Mouse (Mus musculus) adrenal gland, postnatal 10 days (tissue): ENCODE data around the gene Kbtbd6. TPM values are rescaled to one million over a fixed set of nuclear protein-coding genes. Genes with fewer than 3 reads are reported as not detected.

Experiments used
- DNase-seq: peaks from one replicate; pipeline ENCODE4 v3.0.0; 2021; ENCODE audit warnings: mixed read lengths
- total RNA-seq, 2 experiments: library from RNA; stranded (reverse); gene quantifications; 2 replicates each; pipeline ENCODE4 v1.2.3; 2021

The Kbtbd6 gene
- total RNA-seq, 2 experiments from 2014 or later = 0.61 to 0.72 TPM

DNA sequence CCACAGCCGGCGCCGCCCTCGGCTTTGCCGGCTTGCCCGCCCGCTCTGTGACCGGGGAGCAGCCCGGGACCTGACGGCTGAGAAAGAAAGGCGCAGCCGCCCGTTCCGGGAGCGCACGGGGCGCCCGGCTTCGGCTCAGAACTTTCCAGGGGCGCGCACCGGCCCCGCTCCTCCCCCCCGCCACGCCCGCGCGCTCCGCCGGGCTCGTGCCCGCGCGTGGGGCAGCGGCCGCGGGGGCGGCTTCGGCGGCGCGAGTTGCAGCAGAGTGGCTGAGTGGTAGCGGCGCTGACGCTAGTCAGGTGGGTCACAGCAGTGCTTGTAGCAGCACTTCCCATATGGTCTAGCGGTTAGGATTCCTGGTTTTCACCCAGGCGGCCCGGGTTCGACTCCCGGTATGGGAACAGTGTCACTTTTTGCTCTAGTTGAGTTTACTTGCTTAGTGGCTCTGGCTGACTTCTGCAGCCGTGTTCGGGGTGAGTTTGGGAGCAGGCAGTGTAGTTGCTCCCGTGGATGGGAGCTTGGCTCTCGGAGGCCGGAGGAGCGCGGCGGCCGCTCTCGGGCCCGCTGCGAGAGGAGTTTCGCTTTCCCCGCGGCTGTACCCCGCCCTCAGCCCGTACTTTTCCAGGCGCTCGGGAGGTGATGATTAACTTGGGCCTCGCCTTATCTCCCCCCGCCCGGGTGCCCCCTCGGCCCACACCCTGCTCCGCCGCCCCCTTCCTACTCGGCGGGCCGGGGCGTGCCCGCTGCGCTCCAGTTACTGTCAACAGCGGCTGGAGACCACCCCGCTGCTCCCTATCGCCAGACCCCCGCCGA is 29.9 kb downstream of the Kbtbd6 start, which contains the start of gene Wbp4:
Wbp4 (minus strand) TSS at position 182 of the 813 bp plus-strand sequence.
- peak; percentile 96 for DNase-seq

DNA sequence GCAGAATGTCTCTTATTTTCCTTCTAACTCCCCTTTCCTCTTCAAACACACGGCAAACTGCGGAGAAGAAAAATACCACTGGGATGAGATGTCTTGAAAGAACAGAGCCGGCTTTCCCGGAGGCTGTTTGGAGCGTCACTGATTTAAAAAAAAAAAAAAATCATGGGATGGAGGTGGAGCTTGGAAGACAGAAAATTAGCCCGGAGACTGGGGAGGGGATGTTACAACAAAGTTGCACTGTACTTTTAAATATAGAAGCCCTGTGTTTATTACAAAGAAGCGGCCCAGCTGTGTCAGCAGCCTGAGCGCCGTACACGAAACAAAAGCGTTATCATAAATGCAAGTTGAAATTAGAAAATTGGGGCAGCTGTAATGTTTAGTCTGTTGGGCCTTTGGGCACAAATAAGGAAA is 30.6 kb downstream of the Kbtbd6 start:
- DNase-seq = peak; percentile 48

DNA sequence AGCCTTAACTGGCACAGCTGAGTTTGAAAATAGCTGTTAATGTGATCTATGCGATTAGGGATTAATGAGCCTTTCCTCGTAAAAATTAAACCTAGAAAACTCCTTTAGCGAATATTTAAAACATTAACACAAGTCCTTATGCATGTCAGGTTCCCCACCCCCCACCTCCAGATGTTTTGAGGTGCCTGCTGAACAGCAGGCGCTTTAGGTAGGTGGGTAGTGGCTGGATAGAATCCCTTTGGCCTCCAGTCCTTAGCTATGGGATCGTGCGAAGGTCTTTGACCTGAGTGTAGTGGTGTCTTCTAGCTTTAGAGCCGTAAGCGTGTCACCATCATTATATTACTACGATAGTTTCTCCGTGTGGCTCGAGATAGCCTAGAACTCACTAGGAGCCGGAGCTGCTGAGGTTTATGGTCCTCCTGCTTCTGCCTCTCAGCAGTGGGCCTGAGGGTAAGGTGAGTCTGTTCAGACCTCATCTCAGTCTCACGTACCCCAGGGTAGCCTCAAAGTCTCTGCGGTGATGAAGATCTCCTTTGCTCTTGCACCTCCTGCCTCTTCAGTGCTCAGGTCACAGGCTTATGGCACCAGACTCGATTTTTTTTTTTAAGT is 31.2 kb downstream of the Kbtbd6 start:
- no peak for DNase-seq

DNA sequence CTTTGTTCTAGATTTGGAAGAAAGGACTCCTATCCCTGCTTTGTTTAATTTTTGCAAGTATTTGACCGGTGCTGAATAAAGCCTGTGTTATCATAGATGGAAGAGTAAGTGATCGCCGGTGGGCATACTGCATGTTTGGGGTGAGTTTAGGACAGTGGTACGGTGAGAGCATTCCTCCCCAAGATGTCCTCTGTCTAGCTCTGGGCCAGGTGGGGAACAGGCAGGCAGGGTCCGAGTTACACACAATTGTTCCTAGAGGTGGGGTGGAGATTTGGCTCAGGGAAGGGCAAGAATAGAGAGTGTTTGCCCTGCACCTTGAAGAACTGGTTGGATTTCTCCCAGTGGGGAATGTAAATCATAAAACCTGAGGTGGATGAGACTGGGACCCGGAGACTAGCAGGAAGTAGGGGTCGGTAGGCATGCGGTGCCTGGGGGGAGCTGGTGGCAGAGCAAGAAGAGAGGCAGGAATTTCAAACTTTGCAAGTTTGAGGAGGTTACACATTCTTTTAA is 32.0 kb downstream of the Kbtbd6 start:
- no peak for DNase-seq

DNA sequence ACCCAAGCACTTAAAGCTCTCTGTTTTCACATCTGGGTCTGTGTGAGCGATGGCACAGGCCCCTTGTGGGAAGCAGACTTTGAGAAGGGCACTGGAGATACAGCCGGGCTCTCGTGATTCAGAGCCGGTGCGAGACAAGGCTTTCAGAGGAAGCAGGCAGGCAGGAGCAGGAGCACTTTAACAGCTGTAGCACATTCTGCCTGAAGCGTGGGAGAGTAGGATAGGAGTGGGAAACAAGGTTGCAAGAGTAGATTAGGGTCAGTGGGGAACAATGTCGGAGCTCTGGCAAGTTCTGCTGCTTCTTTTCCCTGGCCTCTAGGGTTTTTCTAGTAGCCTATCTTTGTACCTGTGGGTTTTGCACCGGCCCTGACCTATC is 35.0 kb downstream of the Kbtbd6 start:
- DNase-seq = no peak

DNA sequence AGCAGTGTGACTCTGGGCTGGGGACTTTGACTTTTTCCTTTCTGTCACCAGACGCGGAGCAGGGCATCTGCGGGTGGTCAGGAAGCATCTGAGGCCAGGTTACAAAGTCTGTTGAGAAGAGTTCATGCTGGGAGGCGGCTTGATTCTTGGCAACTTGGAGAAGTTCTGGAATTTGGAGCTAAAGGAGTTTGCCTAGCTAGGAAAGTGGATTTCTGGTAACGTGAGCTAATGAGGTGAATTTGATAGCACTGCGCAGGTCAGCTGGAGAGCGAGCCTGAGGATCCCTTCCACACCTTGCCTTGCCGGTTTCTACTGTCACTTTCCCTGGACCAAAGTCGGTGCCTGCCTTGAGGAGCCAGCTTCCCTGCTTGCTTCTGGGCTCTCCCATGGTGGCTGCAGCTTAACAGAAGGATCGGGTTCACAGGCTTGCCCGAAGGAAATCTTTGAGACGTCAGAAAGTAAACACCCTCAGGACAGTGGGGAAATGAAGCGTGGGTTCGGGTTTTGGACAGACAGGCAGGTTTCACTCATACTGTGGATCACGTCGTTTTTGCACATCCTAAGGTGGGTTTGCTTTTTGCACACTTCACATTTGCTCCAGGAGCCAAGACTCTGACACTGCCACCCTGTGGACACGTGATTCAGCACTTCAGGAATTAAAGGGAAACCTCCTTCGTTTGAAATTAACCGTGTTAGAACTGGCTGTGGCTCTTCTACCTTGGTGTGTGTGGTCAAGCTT is 35.5 kb downstream of the Kbtbd6 start:
- DNase-seq = peak; percentile 53

DNA sequence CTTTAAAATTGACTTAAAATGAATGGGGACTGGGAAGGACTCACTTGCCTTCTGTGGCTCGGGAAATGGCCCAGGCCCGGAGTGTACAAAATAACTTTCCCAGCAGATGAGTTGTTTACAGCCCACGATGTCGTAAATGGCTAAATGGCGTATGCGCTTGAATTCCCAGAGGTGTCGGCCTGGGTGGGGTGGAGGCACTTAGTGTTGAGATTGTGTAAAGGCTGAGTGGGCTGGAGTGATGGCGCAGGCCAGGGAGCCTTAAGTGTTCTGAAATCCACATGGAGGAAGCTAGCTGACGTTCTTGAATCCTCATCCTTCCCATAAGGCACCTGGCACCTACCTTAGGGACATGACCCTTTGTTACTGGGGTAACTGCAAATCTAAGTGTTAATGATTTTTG is 36.9 kb downstream of the Kbtbd6 start:
- DNase-seq = peak; percentile 60

DNA sequence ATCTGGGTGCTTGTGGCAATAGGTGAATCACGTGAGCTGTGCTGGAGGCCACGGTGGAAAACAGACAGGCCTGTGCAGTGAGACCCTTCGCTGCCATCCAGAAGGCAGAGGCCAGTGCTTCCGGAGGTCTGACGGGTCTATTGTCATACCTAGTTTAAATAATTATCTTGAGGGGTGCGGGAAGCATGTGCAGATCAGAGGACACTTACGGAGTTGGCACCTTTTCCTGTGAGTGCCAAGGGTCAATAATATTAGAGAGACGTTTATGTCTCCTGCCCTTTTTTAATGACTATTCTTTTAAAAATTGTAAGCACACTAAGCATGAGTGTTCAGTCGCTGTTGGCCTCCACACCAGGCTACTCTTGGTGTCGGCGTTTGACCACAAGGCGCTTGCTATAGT is 37.5 kb downstream of the Kbtbd6 start:
- DNase-seq = no peak

DNA sequence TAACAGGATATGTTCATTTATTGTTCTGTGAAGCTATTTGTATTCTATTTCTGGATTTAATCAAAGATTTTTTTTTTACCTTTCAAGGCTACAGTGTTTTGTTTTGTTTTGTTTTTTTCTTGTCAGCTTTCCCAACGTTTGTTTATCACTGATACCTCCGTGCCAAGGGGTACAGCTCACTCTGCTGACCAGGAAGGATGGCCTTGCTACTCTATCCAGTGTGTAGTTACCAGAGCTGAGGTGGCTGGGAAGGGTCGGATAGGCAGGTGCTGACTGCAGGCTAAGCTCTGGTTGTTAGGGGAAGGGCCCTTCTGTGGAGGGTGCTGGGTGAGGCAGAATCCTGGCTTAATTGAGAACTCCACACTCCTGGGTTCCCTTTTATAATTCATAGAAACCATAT is 38.6 kb downstream of the Kbtbd6 start:
- DNase-seq = no peak

DNA sequence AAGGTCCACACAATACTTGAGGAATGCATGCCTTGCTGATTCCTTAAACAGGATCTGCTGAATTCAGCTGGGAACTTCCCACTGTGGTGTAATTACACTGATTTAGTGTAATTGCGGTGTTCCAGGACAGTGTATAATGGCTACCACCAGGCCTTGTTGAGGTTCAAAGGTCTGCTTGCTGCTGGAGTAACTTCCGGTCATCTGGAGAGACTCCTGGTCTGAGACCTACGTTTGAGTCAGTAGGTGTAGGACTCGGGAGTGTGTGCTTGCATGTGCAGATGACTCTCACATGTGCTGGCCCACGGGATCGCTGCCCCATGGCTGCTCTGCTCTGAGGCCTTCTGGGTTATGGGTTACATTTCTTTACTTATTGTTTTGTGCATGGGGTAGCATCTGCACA is 42.7 kb downstream of the Kbtbd6 start:
- no peak for DNase-seq

DNA sequence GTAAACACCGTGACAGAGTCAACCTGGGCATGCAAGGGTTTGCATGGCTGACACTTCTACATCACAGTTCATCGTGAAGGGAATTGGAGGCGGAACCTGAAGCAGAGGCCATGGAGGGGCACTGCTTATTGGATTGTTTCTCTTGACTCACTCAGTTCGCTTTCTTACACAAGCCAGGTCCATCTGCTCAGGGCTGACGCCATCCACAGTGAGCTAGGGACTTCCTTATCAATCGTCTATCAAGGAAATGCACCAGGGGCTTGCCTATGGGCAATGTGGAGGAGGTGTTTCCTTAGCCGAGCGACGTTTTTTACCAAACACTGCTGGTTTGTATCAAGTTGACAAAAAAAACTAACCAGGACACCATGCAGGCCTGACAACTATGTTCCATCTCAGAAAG is 47.7 kb downstream of the Kbtbd6 start:
- no peak for DNase-seq

DNA sequence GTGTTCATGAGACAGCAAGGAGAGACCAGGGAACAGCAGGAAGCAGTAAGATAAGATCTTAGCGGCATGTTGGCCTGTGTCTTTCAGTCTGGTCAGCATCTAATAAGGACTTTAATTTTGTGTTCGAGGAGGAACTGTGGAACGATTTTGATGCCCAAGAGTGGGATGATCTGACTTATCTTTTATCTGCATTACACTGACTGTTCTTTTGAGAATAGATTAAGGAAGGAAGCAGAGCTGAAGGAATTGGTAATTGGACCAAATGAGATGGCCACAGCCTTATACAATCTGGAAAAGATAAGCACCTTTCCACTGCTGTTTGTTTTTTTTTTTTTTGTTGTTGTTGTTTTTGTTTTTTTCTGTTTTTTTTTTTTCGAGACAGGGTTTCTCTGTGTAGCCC is 49.1 kb downstream of the Kbtbd6 start:
- no peak for DNase-seq

DNA sequence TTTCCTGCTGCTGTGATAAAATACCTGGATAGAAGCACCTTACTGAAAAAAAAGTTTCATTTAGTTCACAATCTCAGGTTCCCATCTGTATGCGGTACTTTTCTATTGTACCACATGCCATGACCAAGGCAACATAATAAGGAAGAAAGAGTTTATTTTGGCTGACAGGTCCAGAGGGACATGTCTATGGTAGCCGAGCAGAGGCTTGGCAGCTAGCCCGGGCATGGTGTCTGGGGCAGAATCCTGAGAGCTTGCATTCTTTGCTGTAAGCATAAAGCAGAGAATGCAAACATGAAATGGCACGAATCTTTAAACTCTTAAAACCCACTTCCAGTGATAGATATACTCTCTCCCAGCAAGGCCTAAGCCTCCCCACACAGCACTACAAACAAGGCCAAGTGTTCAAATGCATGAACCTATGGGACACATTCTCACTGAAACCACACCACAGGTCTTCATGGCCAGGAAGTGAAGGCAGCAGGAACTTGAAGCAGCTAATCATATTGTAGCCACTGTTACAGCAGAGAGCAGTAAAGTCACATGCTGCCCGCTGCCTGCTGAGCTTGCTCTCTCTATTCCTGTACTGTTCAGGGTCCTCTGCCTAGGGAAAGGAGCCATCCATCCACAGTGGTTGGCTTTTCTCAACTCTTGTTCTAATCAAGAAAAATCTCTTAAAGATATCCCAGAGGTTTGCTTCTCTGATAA is 51.9 kb downstream of the Kbtbd6 start:
- DNase-seq = peak; percentile 70

Other genes with a start within 250 kb of the Kbtbd6 start
- gene Zfp957, start 204.5 kb upstream of the Kbtbd6 start, total RNA-seq = not detected
- gene Rgcc, start 150.2 kb upstream of the Kbtbd6 start, total RNA-seq = 100 to 1,000 TPM; 154 to 227 TPM
- 10 to 100 TPM; 18.0 to 27.0 TPM for gene Naa16, start 61.1 kb upstream of the Kbtbd6 start, total RNA-seq
- 1 to 10 TPM; 5.4 to 8.7 TPM for gene Mtrf1, start 54.1 kb upstream of the Kbtbd6 start, total RNA-seq
- 10 to 100 TPM in 1 of 2 experiments, 1 to 10 TPM in 1; 9.8 to 11.4 TPM for gene Kbtbd7, start 25.3 kb upstream of the Kbtbd6 start, total RNA-seq
- gene Elf1, start 29.4 kb downstream of the Kbtbd6 start, total RNA-seq = 10 to 100 TPM; 24.7 to 27.4 TPM
- 10 to 100 TPM; 33.5 to 33.6 TPM for gene Wbp4, start 29.7 kb downstream of the Kbtbd6 start, total RNA-seq
- gene Sugt1, start 135.9 kb downstream of the Kbtbd6 start, total RNA-seq = 100 to 1,000 TPM in 1 of 2 experiments, 10 to 100 TPM in 1; 98.5 to 126 TPM
- gene Cnmd, start 210.3 kb downstream of the Kbtbd6 start, total RNA-seq = under 1 TPM; 0.78 to 0.85 TPM